Mouse (Mus musculus) testis, adult 2 months (tissue): ENCODE measurements around the gene Taz.

Experiments
- CTCF ChIP-seq: fragments of 200-500 bp; IDR thresholded peaks from 2 replicates; pipeline ENCODE4 v1.5.1; 2012; ENCODE audit warnings: low read depth, mild to moderate bottlenecking, inconsistent platforms, low read length, moderate library complexity; ENCODE audit not compliant: control insufficient read depth, insufficient read depth, insufficient replicate concordance
- POLR2A ChIP-seq: fragments of 200-500 bp; IDR thresholded peaks from 2 replicates; pipeline ENCODE4 v1.6.1; 2012; ENCODE audit warnings: low read depth, mild to moderate bottlenecking, inconsistent platforms, low read length, moderate library complexity; ENCODE audit not compliant: control insufficient read depth

DNA sequence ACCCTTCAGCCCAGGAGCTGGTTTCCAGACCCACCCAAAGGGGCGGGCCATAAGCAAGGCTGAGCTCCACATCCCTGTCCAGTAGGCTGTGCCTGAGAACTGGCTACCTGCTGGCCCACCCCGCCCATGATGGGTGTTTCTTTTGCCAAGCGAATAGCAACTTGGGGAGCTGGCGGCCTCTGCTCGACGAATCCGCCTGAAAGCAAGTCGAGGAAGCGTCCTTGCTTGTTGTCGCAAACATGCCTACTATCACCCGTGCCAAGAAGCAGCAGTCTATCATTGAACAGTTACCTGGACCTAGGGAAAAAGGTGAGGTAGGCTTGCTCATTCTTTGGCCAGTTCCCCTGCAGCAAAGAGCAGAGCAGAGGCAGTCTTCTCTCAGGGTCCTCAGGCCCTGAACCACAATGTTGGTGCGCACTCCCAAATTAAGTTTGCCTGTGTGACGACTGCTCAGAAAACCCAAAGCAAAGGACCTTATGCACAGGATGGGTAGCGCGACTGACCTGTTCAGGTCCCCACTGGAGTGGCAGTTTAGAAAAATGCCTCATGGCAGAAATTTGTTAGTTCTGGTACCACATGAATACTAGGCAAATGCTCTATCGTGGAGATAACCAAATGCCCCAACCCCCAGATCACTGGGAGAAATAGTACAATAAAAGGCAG lies at the start of gene Taz, which contains the start of gene Dnase1l1:
- TF ChIP-seq POLR2A (no peak), CTCF (no peak)
